Mouse (Mus musculus): ENCODE data around the gene Smim27. TPM values are rescaled to one million over a fixed set of nuclear protein-coding genes. Genes with fewer than 3 reads are reported as not detected.
A peak's percentile ranks its signal among the peaks of the same experiment; 100 is the strongest.

Gene Smim27
- polyA plus RNA-seq, 1 experiment = 15.2 TPM

GRCm38 (mm10) chr4:40234256-40234655 lies 35.1 kb upstream of the Smim27 start:
- TF ChIP-seq CTCF (IDR thresholded peaks at IDR 0.05; ENCODE audit: insufficient read depth, low read length) (no peak), POLR2A (IDR thresholded peaks at IDR 0.05; ENCODE audit: borderline replicate concordance, extremely low read depth, low read depth, low read length) (no peak)
- whole genome bisulfite sequencing = 78% methylated on average over 6 of the region's 6 CpGs
- Histone ChIP-seq H3K4me3 (replicated peaks; ENCODE audit: extremely low read depth, low read depth, low read length) (no peak overlapping the region), H3K4me1 (ENCODE audit: control insufficient read depth, insufficient read depth, low read length) (peaks cover 2% of the 10 kb centered on the region; the same call in 1 of the 2 replicates)
- no peak for DNase-seq

GRCm38 (mm10) chr4:40236829-40237228 lies 32.5 kb upstream of the Smim27 start:
- DNase-seq = no peak
- 71% methylated on average over 4 of the region's 4 CpGs for WGBS
- H3K4me3 ChIP-seq (replicated peaks; ENCODE audit: extremely low read depth, low read depth, low read length) = no peak overlapping the region
- peaks cover 6% of the 10 kb centered on the region for H3K4me1 ChIP-seq (ENCODE audit: control insufficient read depth, insufficient read depth, low read length)
- no peak for TF ChIP-seq CTCF (IDR thresholded peaks at IDR 0.05; ENCODE audit: insufficient read depth, low read length)

GRCm38 (mm10) chr4:40238483-40239408 lies 30.6 kb upstream of the Smim27 start:
- 1% methylated on average over 17 of the region's 17 CpGs for WGBS

GRCm38 (mm10) chr4:40239409-40240271 lies 29.7 kb upstream of the Smim27 start, which contains the start of gene Ddx58:
Gene Ddx58 (minus strand): TSS chr4:40239828.
- WGBS = 2% methylated on average over 35 of the region's 35 CpGs
- 0 out of 2 replicates have a peak, but pooled peaks have one; percentile 40 for TF ChIP-seq POLR2A (IDR thresholded peaks at IDR 0.05; ENCODE audit: borderline replicate concordance, extremely low read depth, low read depth, low read length)
- TF ChIP-seq CTCF (IDR thresholded peaks at IDR 0.05; ENCODE audit: insufficient read depth, low read length) = no peak
- peak within 1 kb of the TSS; percentile 92 for H3K4me3 ChIP-seq (replicated peaks; ENCODE audit: extremely low read depth, low read depth, low read length)

More at GRCm38 (mm10) chr4:40238483-40239408, 30.6 kb upstream of the Smim27 start:
- TF ChIP-seq CTCF (IDR thresholded peaks at IDR 0.05; ENCODE audit: insufficient read depth, low read length) = no peak
- DNase-seq = peak; percentile 67
- H3K4me1 ChIP-seq (ENCODE audit: control insufficient read depth, insufficient read depth, low read length) = peaks cover 6% of the 10 kb centered on the region
- H3K4me3 ChIP-seq (replicated peaks; ENCODE audit: extremely low read depth, low read depth, low read length) = peak overlapping the region; percentile 92

GRCm38 (mm10) chr4:40240272-40240744 lies 29.1 kb upstream of the Smim27 start:
- no peak for DNase-seq
- WGBS = 40% methylated on average over 5 of the region's 5 CpGs
- Histone ChIP-seq H3K4me1 (ENCODE audit: control insufficient read depth, insufficient read depth, low read length) (peaks cover 6% of the 10 kb centered on the region), H3K4me3 (replicated peaks; ENCODE audit: extremely low read depth, low read depth, low read length) (peak overlapping the region; percentile 73)
- TF ChIP-seq POLR2A (IDR thresholded peaks at IDR 0.05; ENCODE audit: borderline replicate concordance, extremely low read depth, low read depth, low read length) = no peak
- TF ChIP-seq CTCF (IDR thresholded peaks at IDR 0.05; ENCODE audit: insufficient read depth, low read length) = no peak

More at GRCm38 (mm10) chr4:40239409-40240271, 29.7 kb upstream of the Smim27 start, which contains the start of gene Ddx58:
- H3K4me1 ChIP-seq (ENCODE audit: control insufficient read depth, insufficient read depth, low read length) = peaks cover 6% of the 10 kb centered on the region
- DNase-seq = peak; percentile 61

GRCm38 (mm10) chr4:40241928-40242327 lies 27.5 kb upstream of the Smim27 start:
- no peak overlapping the region for H3K4me3 ChIP-seq (replicated peaks; ENCODE audit: extremely low read depth, low read depth, low read length)
- 50% methylated on average over 6 of the region's 6 CpGs for WGBS
- DNase-seq = no peak
- H3K4me1 ChIP-seq (ENCODE audit: control insufficient read depth, insufficient read depth, low read length) = peaks cover 5% of the 10 kb centered on the region
- TF ChIP-seq POLR2A (IDR thresholded peaks at IDR 0.05; ENCODE audit: borderline replicate concordance, extremely low read depth, low read depth, low read length) = no peak
- TF ChIP-seq CTCF (IDR thresholded peaks at IDR 0.05; ENCODE audit: insufficient read depth, low read length) = no peak

GRCm38 (mm10) chr4:40243006-40243405 lies 26.4 kb upstream of the Smim27 start:
- no peak overlapping the region for H3K4me3 ChIP-seq (replicated peaks; ENCODE audit: extremely low read depth, low read depth, low read length)
- H3K4me1 ChIP-seq (ENCODE audit: control insufficient read depth, insufficient read depth, low read length) = peaks cover 4% of the 10 kb centered on the region; the same call in 1 of the 2 replicates
- DNase-seq = no peak
- 83% methylated on average over 4 of the region's 4 CpGs for WGBS
- TF ChIP-seq CTCF (IDR thresholded peaks at IDR 0.05; ENCODE audit: insufficient read depth, low read length) (no peak), POLR2A (IDR thresholded peaks at IDR 0.05; ENCODE audit: borderline replicate concordance, extremely low read depth, low read depth, low read length) (no peak)

- no peak for DNase-seq
- peaks cover 4% of the 10 kb centered on the region; the same call in 1 of the 2 replicates for H3K4me1 ChIP-seq (ENCODE audit: control insufficient read depth, insufficient read depth, low read length)
- 68% methylated on average over 8 of the region's 8 CpGs for WGBS
- TF ChIP-seq POLR2A (IDR thresholded peaks at IDR 0.05; ENCODE audit: borderline replicate concordance, extremely low read depth, low read depth, low read length) = no peak
- no peak for TF ChIP-seq CTCF (IDR thresholded peaks at IDR 0.05; ENCODE audit: insufficient read depth, low read length)
- no peak overlapping the region for H3K4me3 ChIP-seq (replicated peaks; ENCODE audit: extremely low read depth, low read depth, low read length)
These were observed 25.3 kb upstream of the Smim27 start for GRCm38 (mm10) chr4:40244035-40244434.

- no peak overlapping the region for H3K4me3 ChIP-seq (replicated peaks; ENCODE audit: extremely low read depth, low read depth, low read length)
- TF ChIP-seq POLR2A (IDR thresholded peaks at IDR 0.05; ENCODE audit: borderline replicate concordance, extremely low read depth, low read depth, low read length) (no peak), CTCF (IDR thresholded peaks at IDR 0.05; ENCODE audit: insufficient read depth, low read length) (no peak)
- no peaks in the 10 kb centered on the region for H3K4me1 ChIP-seq (ENCODE audit: control insufficient read depth, insufficient read depth, low read length)
- no peak for DNase-seq
- 73% methylated on average over 5 of the region's 5 CpGs for WGBS
These were observed 18.4 kb upstream of the Smim27 start for GRCm38 (mm10) chr4:40250984-40251383.

Measured in lung, adult 2 months (tissue).